Mouse (Mus musculus) adrenal gland, postnatal 10 days (tissue): ENCODE data around the gene Ksr1. TPM values are rescaled to one million over a fixed set of nuclear protein-coding genes. Genes with fewer than 3 reads are reported as not detected.

ENCODE experiments used
- DNase-seq: peaks from one replicate; pipeline ENCODE4 v3.0.0; 2021; ENCODE audit warnings: mixed read lengths
- total RNA-seq, 2 experiments: library from RNA; stranded (reverse); gene quantifications; 2 replicates each; pipeline ENCODE4 v1.2.3; 2021

The Ksr1 gene
- total RNA-seq, 2 experiments from 2014 or later = 12.0 to 17.3 TPM

DNA sequence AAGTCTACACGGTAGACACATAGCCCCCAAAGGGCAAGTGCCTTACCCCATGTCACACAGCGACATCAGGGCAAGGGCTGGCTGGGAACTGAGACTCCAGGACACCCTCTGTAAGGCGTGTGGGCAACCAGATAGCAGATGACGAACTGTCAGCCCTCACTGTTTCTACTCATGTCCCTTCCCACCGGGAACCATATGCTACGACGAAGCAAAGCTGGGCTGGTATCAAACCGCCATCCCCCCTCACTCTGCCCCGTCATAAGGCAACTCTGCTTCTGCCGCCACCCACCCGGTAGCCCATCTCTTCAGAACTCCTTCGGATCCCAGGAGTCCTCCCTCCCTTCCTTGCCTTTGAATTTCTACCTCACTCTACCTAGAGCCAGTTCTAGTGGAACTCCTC is 108.7 kb downstream of the Ksr1 start:
- no peak for DNase-seq

GRCm38 (mm10) chr11:79036324-79036723 is 109.9 kb downstream of the Ksr1 start:
- DNase-seq = peak; percentile 48

GRCm38 (mm10) chr11:79033636-79034035 is 112.6 kb downstream of the Ksr1 start:
- DNase-seq = no peak

- no peak for DNase-seq
Measured at GRCm38 (mm10) chr11:79033021-79033420, 113.2 kb downstream of the Ksr1 start.

DNA sequence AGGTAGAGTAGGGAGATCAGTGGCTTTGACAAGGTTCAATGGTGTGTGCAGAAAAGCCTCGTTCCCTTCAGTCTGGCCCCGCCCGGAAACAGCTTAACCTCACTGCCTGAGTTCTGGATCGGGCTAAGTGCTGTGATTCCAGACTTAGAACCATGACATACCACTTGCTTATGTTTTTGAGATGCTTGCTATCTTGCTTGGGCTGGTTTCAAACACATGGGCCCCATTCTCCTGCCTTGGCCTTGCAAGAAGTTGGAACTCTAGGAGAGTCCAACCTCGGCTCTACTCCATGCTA is 114.8 kb downstream of the Ksr1 start:
- DNase-seq = no peak

DNA sequence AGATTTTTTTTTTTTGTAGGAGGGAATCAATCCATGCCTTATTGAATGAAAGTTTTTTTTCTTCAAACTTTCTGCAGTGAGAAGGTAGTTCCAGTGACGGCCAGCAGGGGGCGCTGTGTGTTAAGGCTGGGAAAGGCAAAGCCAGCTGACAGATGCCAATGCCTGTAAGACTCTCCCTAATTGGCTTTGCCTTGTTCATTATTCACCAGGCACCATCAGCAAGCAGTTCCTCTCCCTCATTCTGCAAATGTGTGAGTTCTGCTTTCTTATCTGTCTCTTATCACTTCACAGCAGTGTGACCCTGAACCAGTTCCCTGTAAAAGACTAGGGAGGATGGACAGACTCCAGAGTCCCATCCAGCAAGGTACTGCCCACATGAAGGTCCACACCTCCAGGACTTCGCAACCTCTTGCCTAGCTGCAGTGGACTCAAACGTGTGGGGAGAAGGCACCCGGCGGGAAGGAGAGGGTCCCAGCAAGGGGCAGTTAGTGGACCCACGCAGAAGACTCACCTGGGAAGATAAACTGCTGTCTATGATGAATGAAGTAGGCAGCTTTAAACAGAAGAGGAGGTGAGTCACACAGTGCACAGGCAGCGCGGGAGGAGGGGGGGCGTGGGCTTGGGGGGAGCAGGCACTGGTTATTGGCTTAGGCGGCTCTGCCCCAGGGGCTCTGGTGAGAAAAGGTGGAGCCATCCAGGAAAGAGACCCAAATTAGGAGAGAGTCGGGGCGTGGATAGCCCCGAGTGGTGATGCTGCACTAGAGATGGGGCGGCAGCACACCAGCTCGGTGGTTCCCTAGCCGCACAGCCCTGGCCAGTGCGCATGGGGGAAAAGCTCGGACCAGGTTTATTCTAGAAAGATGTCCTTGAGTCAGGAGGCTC is 115.4 kb downstream of the Ksr1 start:
- DNase-seq = peak; percentile 96

DNA sequence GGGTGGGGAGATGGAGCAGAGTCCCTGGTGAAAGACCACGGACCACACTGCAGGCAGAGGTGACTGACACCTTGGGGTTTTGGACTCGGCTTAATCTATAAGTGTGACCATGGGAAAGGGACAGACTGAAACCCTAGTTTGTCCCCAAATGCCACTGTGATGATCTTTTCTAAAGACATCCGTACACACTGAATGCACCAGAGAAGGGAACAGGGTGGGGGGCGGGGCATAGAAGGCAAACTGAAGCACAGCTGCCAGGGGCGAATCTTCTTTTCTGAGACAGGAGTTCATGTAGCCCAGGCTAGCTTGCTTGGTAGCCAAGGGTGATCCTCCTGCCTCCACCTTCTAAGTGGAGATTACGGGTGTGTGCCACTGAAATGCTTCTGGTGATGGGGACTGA is 122.5 kb downstream of the Ksr1 start:
- DNase-seq = no peak

- DNase-seq = no peak
Measured at GRCm38 (mm10) chr11:79023342-79023741, 122.9 kb downstream of the Ksr1 start.

DNA sequence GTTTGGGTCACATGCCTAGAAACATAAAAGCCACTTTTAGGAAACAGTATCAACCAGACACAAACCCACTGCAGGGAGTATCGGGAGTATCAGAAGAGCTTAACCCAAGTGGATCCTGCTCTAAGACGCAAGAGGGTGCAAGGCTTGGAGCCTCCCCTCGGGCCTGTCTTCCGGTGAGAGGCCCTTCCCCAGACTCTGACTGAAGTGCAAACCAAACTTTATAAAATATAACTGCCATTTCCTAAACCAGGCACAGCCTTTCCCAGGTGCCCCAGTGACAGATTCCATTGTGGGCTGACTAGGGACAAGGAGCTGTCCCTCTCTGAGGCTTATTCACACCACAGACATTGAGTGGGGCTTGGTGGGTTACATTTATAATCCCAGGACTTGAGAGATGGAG is 123.4 kb downstream of the Ksr1 start:
- DNase-seq = no peak

GRCm38 (mm10) chr11:79020535-79021045 is 125.6 kb downstream of the Ksr1 start:
- DNase-seq = no peak

DNA sequence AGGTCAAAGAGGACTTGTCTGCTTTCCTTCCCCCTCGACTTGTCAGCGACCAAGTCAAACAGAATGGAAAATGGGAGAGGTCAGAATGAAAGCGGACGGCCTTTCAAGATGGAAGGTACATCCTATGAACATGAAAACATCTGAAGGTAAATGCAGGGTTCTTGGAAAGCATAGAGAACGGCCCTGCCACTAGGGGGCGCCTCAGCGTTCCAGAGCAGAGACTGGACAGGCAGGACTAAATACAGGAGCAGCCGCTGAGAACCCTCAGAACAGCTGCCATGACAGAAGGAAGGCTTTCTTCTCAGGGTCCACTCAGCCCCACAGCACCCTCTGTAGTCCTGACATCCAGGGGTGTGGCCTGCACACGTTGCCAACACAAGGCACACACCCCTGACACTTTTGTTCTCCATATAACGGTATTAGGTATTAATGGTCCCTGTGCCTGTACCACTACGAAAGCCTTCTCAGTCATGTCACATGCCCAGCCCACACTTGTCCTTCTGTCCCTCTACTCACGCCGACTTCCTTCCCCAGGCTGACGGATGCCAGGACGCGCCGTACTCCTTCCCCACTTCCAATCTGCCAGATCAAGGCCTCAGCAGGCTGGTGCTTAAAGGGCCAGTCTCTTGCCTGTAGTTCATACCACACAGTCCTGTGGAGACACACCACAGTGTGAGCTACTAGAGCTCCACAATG is 126.2 kb downstream of the Ksr1 start:
- peak; percentile 68 for DNase-seq

DNA sequence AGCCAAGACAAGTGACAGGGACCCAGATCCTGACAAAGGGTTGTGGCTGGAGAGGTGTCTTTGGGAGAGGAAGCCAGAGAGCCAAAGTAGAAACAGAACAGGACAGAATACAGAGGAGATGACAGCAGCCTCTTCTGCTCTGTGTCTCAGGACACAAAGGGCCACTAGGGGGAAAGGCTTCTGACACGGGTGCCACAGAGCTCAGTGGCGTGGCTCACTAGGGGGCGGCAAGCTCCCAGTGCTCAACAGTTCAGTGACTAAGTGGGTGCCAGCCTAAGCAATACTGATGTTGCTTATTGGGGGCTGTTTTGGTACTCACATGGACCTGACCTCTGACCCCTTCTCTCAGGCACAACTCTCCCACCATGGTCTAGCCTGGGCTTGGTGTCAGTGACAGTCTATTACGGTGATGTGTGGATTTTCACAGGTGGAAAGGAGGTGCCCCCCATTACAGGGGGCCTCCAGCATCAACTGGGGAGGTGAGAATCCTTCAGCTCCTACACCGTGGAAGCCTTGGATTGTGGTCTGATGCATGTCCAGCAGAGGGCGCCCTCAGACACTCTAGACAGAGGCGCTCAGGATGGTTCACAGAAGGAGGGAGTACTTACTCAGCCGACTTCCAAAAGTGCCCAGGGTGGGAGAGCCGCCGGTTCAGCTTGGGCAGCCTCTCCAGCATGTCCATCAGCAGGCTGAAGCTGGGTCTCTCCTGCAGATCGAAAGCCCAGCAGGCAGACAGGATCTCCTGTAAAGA is 127.1 kb downstream of the Ksr1 start:
- DNase-seq = peak; percentile 87

DNA sequence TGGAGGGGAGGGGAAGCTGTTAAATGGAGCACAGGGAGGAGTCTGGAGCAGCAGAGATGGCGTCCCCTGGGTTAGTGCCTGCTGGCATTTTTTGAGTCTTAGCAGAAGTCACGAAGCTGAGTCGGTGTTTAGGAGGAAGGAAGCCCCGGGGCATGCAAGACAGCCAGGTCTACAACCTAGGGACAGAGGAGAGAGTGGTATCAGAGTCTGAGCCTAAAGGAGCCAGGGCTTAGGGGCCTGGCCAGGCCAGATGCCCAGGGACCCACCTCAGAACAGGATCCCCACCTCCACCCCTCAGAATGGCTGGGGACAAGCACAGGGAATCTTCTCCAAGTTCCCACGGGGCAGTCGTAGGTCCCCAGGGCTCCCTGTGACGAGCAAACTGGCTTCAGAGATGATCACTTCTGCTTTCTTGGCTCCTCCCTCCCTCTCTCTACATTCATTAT is 129.0 kb downstream of the Ksr1 start:
- no peak for DNase-seq

DNA sequence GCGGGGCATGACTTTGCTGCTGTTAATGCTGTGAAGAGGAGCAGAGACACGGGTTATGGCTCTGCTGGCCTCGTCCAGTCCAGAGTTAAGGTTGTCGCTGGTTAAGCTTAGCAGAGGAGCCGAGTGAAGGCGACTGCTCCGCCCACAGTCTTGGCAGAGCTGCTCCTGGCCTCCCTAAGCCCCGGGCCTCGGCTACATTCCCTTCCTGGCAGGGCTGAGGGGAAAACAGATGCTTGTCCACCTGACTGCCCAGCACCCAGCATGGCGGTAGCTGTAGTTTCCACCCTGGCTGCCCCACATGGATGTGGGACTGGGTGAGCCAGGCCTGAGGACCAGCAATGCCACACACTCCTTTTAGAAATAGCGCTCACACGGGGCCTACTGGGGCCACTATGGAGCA is 130.0 kb downstream of the Ksr1 start:
- DNase-seq = no peak

- DNase-seq = no peak
Measured at GRCm38 (mm10) chr11:79015660-79016215, 130.5 kb downstream of the Ksr1 start.

DNA sequence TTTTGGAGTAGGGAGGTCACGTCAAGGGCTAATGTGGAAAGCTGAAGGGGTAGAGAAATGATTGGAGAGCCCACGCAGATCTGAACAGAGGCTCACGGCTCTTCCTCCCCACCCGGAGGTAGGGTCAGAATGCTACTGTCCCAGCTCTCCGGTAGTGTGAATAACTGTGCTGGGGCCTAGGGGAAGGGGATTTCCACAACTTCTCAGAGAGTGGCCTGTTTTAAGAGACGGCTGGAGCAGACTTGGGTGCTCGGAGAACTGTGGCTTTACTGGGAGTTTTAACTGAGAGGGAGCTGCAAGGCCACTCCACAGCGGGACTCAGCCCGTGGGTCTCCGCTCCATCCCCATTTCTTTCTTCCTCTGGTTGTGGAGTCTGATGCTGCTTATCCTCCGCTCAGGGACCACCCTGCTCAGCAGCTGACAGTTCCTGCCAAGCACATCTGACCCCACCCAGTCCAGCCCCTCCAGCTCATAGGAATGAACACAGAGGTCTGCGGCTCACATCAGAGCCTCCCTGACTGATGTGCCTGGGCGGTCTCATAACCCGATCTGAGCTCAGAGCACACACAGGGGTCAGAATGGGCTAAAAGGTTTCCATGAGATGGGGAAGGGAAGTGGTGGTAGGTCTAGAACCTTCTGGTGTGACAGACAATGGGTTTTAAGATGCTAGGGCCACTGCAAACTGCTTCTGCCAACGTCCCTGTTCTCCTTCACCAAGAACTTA is 131.4 kb downstream of the Ksr1 start:
- DNase-seq = no peak

DNA sequence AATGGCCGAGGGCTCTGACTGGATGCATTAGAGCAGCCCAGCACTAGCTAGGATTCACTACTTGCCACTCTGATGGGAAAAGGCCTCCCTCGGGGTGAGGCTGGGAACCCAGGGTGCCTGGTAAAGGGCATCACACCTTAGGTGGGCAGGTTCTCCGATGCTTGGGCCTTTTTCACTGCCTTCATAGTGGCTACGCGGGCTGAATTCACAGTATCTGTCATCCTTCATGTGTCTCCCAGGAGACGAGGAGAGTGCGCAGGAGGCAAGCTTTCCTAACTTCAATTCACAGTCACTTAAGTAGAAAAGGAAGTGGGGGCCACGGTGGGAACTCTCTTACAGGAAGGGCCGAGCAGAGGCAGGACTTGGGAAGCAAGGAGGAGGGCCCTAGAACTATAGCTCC is 132.4 kb downstream of the Ksr1 start:
- DNase-seq = no peak

- no peak for DNase-seq
Measured at GRCm38 (mm10) chr11:79013056-79013455, 133.2 kb downstream of the Ksr1 start.

- no peak for DNase-seq
Measured at GRCm38 (mm10) chr11:79012529-79012928, 133.7 kb downstream of the Ksr1 start.

DNA sequence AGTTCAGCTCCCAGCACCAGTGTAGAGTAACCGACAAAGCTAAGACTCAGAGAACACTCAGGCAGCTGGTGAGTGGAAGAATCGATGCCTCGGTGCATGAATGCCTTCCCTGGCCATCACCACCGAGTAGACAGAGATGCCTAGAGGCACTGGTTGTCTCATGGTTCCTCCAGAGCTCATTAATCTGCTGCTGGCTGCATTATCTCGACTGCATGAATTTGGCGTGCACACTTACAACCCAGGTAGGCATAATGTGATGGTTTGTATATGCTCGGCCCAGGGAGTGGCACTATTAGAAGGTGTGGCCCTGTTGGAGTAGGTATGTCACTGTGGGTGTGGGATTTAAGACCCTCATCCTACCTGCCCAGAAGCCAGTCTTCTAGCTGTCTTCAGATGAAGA is 137.3 kb downstream of the Ksr1 start:
- DNase-seq = no peak

GRCm38 (mm10) chr11:79008007-79008775 is 138.0 kb downstream of the Ksr1 start:
- no peak for DNase-seq
